ENCODE assay signal across 11 mouse cellular contexts in genomic region chr5:101331825-101332224, GRCm38 (mm10).
"Had no signal": no experiment of that assay in that cellular context is flagged by ENCODE, and none has a peak within 500 bp of the region (broad histone marks: within the 10 kb centered on the region; RNA-seq: fewer than 3 reads in every experiment).

No protein-coding gene starts in this region.

- DNase-seq: gastrocnemius, adult 2 months; gastrocnemius, postnatal 10 days; gastrocnemius, postnatal 25 days; heart, adult 18-20 months; heart, postnatal 10 days; heart, postnatal 4 days; kidney, adult 18-20 months; kidney, adult 8-10 months; kidney, postnatal 10 days; kidney, postnatal 25 days; kidney, postnatal 4 days had no signal
